Mouse (Mus musculus): ENCODE measurements at regions not wholly inside any gene's neighbourhood (a gene's known extent, or its start where the extent isn't known, plus 50 kb on each side); places are given as distances from the start of the nearest gene placed in this dataset.

DNA sequence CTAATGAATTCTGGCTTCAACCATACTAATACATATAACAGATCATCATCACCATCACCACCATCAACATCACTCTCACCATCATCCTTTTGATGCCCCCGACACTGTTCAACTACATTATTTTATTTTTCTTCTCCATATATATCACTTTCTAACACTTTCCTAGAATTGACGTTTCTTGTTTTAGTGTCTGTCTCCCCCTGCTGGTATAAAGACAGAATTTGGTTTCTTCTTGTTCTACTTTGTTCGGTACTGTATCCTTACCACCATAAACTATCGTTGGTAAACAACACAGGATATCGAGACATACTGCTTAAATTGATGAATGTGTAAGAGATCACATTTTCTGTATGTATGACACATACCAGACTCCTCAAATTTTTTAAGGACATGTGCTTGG, 92.5 kb upstream of the Tab3 start:
- no peak for DNase-seq (ENCODE audit: low spot score in 2 of 2)

DNA sequence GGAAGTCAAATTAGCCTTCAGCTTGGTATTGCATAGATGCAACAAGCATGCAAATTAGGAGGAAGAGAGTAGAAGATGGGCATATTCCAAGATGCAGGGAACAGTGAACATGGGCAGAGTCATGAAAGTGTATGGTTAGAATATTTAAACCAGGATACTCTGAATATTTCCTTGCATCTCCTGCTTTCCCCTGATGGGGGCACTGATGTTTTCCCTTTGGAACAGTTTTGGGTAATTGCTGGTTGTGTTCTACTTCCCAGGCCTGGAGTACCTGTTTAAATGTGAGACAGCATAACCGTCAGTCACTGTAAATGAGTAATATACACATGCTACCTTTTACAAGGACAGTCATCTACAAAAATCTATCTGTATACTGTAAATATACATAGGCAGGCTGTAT, 76.9 kb upstream of the Tab3 start:
- DNase-seq (ENCODE audit: low spot score in 2 of 2): peak; percentile 10 to 23

Data from right cerebral cortex, adult 2 months (tissue).